Mouse (Mus musculus) erythroblast, adult 5-6 weeks (primary cell): Measurements from ENCODE around the gene Aox4. TPM values are rescaled to one million over a fixed set of nuclear protein-coding genes. Genes with fewer than 3 reads are reported as not detected.

Experiments used
- ATAC-seq: replicated peaks from 2 replicates; pipeline ENCODE4 v1.8.0; 2016; ENCODE audit warnings: moderate number of reproducible peaks, mild to moderate bottlenecking, moderate TSS enrichment, inconsistent platforms; ENCODE audit not compliant: poor library complexity, low FRiP score, severe bottlenecking
- total RNA-seq, 2 experiments: library from RNA; stranded (forward) in 1 of 2; stranded (reverse) in 1 of 2; fragments of 150-400 nt in 1 of 2; fragments of 200-764, 138-1000 nt in 1 of 2; gene quantifications; 2 replicates each; pipeline versions ENCODE4 v1.2.3 to v1.2.4; 2015 to 2017; ENCODE audit warnings: low replicate concordance in 2 of 2

Aox4 gene
- total RNA-seq, 2 experiments from 2014 or later, result not detected

DNA sequence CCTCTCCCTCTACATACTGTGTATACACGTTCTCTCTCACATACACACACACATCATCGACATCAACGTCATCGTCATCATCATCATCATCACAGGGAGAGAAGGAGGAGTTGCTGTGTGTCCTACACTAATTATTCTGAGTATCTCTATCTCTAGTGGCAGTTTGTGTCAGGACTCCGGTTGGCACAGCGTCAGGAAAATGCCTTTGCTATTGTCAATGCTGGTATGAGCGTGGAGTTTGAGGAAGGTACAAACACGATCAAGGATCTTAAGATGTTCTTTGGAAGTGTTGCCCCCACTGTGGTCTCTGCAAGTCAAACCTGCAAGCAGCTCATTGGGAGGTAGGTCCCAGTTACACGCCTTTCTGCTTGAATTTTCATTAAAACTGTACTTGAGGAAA lies 28.8 kb downstream of the Aox4 start:
- ATAC-seq, result no peak

DNA sequence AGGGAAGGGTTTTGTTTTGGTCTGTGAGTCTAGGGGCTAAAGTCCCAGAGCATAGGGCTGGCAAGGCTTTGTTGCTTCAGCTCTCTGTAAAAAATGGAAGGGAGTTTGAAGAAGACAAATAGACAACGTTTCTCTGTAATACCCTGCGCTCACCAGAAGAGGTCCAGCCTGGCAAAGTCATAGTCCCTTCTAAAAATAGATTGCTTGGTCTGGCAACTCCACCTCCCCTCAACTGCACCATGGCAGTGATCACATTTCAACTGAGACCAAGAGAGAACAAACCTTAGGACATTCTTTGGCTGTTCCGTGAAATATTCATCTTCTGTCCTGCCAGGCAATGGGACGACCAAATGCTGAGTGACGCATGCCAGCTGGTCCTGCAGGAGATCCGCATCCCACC lies 30.1 kb downstream of the Aox4 start:
- ATAC-seq, result no peak

DNA sequence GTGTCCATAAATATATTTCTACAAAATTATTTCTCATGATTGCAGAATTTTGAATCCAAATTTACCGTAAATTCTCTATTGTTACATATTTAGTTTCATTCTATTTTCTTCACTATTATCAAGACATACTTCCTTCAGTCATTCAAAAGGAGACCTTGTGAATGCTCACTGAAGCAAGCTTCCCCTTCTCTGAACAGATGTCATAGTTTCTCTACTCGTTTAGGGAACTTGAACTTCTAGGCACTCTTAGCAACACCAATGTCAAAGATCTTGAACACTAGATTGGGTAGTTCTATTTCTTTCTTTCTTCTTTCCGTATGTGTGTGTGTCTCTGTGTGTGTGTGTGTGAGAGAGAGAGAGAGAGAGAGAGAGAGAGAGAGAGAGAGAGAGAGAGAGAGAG lies 34.3 kb downstream of the Aox4 start:
- ATAC-seq, result no peak

DNA sequence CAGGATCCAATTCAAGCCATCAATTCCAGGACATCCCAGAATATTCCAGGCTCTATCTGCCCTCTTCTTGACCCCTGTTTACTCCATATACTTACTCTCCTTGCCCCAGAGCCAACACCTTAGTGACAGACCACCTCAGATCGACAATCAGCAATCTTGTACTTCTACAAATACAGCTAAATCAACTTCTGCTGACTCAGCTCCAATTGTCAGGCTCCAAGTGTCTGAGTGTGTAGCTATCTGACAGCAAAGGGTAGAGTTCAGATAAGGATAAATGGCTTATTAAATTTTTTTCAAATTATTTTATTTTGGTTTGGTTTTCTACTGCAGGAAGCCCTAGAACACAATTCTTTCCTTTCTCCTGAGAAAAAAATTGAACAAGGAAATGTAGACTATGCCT lies 38.3 kb downstream of the Aox4 start:
- no peak for ATAC-seq

DNA sequence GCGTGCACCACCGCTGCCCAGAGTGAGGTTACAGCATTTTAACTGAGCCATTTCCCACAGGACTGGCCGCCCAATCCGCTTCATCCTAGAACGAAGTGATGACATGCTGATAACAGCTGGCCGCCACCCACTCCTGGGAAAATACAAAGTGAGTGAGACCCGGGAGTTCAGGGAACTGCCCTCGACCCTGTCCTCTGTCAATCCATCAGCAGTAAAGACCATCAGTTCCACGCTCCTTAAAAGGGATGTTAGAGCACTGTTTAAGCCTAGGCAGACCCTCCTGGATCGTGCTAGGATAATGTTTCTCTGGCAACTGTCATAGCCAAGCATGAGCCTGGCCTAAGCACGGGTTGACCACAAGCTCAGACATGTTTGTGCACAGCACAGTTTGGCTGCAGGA lies 43.3 kb downstream of the Aox4 start:
- no peak for ATAC-seq

DNA sequence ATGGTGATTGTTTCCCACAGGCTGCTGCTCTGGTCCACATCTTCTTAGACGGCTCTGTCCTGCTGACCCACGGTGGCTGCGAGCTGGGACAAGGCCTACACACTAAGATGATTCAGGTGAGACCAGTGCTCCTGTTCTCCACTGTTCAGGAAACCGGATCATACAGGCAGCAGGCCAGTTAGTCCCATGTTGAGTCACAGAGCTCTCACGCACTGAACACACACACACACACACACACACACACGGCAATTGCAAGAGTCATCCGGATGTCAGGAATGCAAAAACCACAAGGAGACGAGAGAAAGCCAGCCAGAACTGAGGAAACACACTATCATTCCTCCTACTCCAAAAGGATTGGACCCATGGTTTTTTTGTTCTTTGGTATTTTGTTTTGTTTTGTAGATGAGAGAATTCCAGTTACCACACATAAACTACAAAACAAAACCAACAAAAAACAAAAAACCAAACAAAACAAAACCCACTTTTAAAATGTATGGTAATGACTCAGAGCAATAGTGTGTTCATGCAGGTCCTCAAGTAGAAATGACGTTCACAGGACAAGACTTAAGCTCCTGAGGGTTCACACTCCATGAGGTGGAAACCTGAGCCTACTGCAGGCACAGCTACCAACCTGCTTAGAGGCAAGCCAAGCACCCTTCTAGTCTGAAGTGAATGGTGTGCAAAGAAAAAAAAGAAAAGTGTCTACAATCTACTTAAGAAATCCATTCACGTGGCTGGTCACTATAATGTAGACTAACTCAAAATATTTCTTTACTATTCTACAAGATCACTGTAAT lies 47.2 kb downstream of the Aox4 start:
- no peak for ATAC-seq

DNA sequence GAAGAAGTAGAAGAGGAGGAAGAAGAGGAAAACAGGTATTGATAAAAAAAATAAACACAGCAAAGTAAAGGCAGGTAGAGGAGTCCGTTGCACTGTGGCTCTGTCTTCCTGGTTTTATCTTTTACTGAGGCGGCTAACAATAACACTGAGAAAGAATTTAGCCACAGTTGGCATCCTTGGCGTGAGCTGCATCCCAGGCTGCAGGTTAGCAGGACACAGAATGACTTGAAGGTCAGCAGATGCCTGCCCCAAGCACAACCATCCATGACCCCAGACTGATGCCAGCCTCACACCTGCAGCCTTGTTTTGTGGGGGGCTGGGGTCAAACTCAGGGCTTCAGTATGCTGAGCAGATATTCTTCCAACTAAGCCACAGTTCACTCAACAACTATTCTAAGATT lies 50.1 kb downstream of the Aox4 start:
- no peak for ATAC-seq

DNA sequence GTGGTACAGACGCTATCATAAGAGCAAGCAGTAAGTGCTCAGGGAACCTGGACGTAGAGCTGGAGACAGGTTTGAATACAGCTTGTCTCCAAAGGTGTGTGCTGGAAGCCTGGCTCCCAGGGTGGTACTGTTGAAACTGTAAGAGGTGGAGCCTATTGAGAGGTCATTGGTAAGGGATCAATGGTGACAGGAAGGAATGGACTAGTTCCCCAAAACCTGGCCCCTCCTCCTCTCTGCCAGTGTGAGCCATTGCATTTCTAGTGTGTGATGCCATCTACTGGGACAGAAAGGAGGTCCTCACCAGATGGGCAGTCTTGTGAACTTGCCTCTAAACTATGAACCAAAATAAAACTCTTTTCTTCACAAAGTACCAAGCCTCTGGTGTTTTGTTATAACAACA lies 58.0 kb downstream of the Aox4 start:
- no peak for ATAC-seq

DNA sequence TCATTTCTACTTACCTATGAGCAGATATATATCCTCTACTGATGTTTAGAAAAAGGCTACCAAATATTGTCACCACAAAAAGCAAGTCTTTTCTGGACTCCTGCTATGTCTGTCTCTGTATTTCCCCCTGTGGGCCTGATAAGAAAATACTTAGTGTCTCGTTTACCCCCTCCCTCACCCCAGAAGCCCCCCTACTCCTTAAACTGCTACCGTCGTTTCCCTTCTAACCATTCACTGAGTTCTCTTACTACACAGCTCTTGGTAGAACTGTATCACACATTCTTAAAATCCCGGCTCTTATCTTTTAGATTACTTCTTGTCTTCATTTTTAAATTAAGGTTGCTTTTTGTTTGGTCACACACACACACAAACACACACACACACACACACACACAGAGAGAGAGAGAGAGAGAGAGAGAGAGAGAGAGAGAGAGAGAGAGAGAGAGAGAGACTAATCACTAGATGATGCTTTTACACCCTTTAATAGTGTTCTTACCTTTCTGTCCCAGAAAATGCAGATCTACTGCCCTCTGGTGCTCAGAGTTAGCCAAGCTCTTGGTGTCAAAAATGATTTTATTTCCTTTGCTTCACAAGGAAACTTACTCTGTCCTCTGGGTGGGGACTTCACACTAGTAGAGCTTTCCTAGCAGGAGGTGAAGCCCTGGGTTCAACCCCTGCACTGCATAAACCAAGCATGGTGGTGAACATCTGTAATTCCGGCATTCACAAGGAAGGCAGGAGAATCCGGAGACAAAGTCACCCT lies 60.8 kb downstream of the Aox4 start:
- no peak for ATAC-seq

DNA sequence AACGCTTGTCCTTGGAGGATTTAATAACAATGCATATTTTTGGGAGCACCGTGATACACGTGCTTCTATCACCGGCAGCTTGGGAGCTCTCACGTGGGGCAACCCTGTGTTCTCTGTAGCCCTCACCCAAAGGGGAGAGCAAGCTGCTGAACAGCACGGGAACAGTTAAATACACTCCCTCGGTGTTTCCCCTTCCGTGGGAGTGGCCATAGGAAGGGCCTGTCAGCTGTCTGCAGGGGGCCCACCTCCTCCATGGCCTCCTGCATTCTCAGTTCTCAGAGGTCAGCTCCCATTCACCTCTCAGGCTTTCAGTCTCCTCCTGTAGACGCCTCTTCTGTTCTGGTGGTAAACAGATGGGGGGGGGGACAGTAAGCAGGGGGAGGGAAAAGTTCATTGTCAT lies 65.7 kb downstream of the Aox4 start:
- no peak for ATAC-seq

DNA sequence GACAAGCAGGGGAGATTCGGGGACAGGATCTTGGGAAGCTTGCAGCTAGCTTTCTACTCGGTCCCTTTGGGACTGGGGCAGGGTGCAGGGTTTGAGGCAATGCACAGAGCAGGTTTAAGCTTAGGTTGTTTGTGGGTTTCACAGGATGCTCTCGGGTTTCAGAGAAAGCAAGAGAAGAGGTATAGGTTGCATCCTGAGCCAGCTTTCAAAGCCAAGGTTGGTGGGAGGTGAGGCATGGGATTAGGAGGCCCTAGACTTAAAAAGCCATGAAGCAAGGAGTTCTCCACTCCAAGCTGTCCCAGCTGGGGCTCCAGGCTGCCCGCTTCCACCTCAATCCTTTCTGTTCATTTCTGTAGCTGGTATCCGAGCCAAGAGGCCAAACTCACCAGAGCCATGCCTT lies 67.8 kb downstream of the Aox4 start, which contains the start of gene Aox2:
Gene Aox2 (plus strand): TSS at position 301 of the 400 bp plus-strand sequence.
- no peak for ATAC-seq

DNA sequence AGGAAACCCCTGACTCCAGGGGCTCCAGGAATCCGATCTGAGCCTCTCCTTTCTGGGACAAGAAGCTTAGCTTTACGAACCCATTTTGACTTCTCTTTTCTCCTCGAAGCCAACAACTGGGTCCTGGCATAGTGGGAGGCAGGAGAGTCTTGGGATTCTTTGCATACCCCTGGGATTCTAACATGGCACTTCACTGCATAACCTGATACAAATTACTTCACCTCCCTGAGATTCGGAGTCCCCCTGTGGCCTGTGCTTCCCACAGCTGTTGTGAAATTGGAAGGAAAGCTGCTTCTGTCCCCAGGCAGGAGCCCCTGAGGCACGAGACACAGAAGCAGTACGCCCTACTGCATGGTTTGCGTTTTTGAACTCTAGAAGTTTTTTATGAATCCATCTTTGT lies 68.3 kb downstream of the Aox4 start:
- no peak for ATAC-seq

DNA sequence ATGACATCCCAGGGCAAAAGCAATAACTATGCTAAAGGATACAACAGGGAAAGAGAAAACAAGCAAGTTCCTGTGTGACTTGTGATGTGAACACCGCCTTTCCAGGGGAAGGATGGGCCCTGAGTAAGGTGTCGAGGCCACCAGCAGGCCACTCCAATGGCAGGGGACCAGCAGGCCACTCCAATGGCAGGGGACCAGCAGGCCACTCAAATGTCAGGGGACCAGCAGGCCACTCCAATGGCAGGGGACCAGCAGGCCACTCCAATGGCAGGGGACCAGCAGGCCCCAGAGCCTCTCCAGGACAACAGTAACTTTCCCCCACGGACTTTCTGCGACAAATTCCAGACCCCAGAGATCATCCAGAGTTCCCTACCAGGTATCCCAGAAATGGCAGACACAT lies 70.2 kb downstream of the Aox4 start:
- no peak for ATAC-seq

DNA sequence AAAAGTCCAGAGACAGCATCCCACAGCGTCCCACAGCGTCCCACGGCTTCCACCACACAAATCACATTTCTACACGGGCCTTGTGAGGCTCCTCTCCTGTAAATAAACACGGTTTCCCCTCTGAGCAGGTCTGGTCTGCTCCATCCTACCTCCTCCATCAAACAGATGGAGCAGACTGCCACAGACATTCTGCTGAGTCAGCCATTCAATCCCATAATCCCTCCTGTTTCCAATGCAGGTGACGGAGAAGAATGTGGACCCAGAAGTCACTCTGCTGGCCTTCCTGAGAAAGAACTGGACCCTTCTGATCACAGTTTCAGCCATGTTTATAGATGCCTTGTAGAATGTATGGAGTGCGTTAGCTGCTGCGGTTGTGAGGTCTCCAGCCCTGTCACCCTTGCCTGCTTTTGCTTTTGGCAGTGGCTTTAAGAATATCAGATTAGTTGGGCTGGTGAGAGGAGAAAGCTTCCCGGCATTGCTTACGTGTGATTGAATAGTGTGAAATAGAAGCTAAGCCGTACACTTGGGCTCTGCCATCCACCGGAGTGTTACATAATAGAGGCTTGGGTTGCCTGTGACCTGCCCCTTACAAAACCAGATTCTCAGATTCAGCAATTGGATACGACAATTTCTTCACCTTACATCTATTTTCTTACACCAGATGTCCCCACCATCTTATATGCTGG lies 70.9 kb downstream of the Aox4 start:
- ATAC-seq, result no peak

DNA sequence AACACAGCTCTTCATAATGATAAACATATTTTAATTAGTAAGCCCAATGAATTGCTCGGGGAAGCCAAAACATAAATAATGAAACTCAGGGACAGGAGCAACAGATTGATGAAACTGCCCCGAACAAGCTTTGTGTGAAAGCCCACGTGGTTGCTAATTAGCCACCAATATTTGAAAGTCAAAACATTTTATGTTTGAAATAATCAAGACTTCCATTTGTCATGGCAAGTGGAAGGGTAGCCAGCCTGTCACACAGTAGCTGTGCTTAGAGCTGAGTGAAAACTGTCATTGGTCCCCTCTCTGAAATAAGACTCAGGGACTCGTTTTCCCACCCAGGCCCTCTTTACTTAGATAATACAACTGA lies 71.4 kb downstream of the Aox4 start:
- ATAC-seq, result no peak

DNA sequence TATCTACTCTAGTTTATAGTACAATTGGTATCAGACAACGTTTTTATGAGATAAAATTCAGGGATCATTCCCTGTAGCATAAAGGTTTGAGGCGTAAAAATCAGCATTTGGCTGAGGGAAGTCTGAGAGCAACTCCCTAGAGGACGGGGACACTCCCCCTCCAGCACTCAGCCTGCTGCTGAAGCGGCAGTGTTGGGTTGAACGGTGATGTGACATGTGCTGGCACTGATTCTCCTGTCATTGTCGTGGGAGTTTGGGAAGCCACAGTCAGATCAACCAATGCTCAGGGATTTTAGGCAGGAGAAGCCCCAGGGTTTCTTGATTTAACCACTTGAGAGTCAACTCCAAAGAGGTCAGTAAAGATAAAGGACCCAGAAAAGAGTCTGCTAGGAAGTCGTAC lies 74.3 kb downstream of the Aox4 start:
- no peak for ATAC-seq

DNA sequence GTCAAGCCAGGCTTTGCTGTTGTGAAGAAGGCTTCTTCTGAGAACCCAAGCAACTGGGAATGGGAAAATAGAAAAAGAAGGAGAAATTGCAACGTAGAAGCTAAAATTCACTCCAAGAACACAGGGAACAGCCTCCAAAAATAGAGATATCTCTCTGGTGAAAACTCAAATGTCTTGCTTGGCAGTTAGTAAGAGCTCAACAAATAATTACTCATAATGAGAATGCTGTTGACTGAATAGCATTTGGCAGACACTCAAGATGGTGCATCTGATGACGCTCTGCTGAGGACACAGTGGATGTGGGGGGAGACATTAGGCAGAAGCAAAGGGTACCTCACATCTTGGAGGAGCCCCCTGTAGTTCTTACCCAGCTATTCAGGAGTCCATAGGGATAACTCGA lies 77.9 kb downstream of the Aox4 start:
- ATAC-seq, result no peak

DNA sequence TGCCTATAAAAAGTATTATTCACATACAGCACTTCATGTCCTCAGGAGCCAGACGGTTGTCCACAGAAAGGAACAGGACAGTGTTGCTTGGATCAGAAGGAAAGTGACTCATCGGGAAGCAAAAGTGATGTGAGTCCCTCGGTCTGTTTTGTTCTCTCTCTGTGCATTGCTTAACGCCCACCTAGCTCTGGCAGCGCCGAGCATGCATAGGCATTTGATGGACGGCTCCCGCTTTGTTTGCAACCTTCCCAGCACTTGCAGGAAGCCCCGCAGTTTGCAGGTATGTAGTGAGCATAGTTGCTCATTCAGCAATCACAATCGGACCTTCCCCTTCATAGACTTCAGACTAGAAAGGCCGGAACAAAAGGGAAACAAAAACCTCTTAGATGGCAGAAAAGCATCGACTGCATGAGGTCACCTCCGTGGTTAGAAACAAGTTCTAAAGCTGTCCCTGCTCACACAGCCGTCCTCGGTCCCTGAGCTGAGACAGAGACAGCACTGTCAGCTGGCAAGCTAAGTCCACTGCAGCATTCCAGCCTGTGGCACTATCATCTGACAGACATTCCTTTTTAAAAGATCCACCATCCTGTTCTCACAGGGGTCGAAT lies 79.8 kb downstream of the Aox4 start:
- no peak for ATAC-seq

DNA sequence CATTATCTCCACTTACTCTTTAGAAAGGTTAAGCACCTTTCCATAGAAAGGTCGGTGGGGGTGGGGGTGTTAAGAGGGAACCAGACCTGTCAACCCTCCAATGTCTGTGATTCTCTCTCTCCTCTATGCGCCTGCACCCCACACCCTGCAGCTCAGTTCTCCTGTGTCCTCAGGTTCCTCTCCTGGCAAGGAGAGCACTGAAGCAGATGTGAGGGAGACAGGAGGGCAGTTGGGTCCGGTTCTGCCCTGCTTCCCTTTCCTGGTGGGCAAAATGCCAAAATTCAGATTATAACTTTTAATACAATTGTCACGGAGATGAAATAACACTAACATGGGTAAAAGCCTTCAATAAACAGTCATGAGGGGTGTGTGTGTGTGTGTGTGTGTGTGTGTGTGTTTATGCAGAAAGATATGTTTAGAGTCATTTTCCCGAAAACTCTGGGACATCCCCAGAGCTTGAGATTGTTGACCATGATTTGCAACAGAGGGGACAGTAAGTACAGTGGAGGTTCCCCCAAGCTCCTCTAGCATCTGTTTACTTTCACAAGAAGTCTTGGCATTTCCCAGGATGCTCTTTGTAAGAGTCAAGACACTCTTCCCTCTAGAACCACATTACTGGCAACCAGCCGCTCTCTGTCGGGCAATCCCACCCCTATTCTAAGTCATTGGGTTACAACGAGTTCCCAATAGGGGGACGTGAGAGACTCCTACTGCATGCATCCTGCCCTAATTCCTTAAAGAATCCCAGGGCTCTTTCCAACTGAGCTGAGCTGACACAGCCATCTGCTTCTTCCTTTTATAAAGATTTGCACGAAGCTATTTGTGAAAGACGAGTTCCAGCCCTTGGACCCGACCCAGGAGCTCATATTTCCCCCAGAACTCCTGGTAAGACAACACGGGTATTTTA lies 81.5 kb downstream of the Aox4 start:
- no peak for ATAC-seq

DNA sequence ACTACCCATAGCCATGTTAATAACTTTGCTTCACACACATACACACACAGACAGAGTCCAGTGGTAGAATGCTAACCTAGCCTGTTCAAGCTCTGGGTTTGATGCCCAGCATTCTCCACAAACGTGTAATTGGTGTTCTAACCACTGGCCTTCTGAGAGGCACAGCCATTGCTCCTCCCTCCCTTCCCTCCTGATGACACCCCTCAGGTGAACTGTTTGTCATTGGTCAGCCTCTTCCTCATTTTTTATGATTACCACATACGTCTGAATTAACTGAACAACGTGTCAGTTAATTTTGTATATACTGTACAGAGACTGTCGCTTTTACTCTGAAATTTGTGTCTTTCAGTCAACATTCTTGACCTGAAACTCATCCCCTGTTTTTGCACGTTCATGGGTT lies 84.5 kb downstream of the Aox4 start:
- no peak for ATAC-seq
